Mouse (Mus musculus) monocyte, adult 5-6 weeks (primary cell): ENCODE results near the gene Galk1. TPM values are rescaled to one million over a fixed set of nuclear protein-coding genes. Genes with fewer than 3 reads are reported as not detected.

Experiments used
- ATAC-seq: fragments of 153-309, 156-312 bp; replicated peaks from 2 replicates; pipeline ENCODE4 v1.8.0; 2017; ENCODE audit warnings: mild to moderate bottlenecking; ENCODE audit not compliant: low TSS enrichment, insufficient number of reproducible peaks, severe bottlenecking, poor library complexity, low FRiP score
- total RNA-seq: library from RNA; stranded (forward); fragments of 200-1000, 200-491, 200-594 nt; gene quantifications from 3 replicates; pipeline ENCODE4 v1.2.3, GENCODE M21; 2017

Galk1 gene
- 3.6 to 6.4 TPM (median 5.8 TPM) in 3 replicates for total RNA-seq

- ATAC-seq: peak; percentile 69
Observed at GRCm38 (mm10) chr11:116012262-116012947, at the start of gene Galk1. Gene Galk1, minus strand, starts transcription at chr11:116012719.

- no peak for ATAC-seq
Observed at GRCm38 (mm10) chr11:116061641-116062415, 49.3 kb upstream of the Galk1 start.

GRCm38 (mm10) chr11:116060596-116060995 is 48.1 kb upstream of the Galk1 start:
- ATAC-seq: no peak

GRCm38 (mm10) chr11:116059691-116060025 is 47.1 kb upstream of the Galk1 start:
- no peak for ATAC-seq

DNA sequence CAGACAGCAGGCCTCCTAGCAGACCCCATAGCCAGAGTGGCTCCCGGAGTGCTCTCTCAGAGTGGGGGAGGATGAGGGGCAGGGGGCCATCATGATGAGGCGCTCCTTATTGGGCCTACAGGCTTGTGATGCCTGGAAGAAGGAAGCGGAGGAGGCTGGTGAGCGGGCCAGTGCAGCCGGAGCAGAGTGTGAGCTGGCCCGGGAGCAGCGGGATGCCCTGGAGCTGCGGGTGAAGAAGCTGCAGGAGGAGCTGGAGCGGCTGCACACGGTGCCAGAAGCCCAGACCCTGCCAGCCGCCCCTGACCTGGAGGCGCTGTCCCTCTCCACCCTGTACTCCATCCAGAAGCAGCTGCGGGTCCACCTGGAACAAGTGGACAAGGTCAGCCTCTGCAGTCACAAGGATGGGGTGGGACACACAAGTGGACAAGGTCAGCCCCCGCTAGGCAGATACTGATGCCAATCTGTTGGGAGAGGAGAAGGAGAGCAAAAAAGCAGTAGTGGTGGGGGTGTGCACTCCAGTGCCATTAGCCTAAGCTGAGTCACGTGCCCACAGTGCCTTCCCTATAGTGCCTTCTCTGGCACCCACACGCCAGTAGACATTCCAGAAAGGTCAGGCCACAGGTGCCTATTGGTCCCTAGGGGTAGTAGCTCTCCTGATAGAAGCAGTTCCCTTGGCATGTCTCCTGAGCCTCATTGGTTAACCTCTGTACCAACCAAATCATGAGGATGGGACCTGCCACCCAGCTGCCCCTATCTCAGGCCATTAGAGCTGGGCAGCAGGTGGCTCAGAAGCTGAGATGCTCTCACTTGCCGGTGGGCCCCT is 46.6 kb upstream of the Galk1 start:
- ATAC-seq: no peak

GRCm38 (mm10) chr11:116058022-116058614 is 45.6 kb upstream of the Galk1 start:
- ATAC-seq: no peak

- ATAC-seq: no peak
Observed at GRCm38 (mm10) chr11:116057237-116057881, 44.8 kb upstream of the Galk1 start.

GRCm38 (mm10) chr11:116055873-116056272 is 43.4 kb upstream of the Galk1 start:
- no peak for ATAC-seq

- no peak for ATAC-seq
Observed at GRCm38 (mm10) chr11:116053510-116054229, 41.2 kb upstream of the Galk1 start.

DNA sequence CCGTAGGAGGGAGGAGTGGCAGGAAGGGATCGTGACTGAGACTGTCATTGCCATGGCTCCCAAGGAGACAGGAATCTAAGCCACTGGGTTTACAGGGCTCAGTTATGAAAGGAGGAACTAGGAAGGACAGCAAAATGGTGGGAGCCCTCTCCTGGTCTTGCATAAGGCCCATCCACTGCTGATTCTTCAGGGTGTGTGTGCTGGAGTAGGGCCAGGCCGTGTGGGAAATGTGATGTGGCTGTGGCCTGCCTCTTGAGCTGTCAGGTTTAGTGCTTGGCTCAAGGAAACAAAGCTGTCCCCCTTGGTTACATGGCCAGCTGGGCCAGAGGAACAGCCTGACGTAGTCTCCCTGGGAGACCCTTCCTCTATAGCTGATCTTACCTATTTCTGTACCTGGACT is 37.7 kb upstream of the Galk1 start:
- ATAC-seq: no peak

GRCm38 (mm10) chr11:116049610-116050009 is 37.1 kb upstream of the Galk1 start:
- no peak for ATAC-seq

- ATAC-seq: no peak
Observed at GRCm38 (mm10) chr11:116045173-116045572, 32.7 kb upstream of the Galk1 start.

DNA sequence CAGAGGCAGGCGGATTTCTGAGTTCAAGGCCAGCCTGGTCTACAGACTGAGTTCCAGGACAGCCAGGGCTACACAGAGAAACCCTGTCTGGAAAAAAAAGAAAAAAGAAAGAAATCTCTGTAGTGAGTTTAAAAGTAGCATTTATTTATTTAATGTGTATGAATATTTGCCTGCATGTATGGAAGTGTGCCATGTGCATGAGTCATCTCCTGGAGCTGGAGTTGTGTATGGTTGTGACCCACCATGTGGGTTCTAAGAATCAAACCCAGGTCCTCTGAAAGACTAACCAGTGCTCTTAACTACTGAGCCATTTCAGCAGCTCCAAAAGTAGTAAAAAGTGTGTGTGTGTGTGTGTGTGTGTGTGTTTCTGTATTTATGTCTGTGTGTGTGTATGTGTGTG is 30.8 kb upstream of the Galk1 start:
- no peak for ATAC-seq

DNA sequence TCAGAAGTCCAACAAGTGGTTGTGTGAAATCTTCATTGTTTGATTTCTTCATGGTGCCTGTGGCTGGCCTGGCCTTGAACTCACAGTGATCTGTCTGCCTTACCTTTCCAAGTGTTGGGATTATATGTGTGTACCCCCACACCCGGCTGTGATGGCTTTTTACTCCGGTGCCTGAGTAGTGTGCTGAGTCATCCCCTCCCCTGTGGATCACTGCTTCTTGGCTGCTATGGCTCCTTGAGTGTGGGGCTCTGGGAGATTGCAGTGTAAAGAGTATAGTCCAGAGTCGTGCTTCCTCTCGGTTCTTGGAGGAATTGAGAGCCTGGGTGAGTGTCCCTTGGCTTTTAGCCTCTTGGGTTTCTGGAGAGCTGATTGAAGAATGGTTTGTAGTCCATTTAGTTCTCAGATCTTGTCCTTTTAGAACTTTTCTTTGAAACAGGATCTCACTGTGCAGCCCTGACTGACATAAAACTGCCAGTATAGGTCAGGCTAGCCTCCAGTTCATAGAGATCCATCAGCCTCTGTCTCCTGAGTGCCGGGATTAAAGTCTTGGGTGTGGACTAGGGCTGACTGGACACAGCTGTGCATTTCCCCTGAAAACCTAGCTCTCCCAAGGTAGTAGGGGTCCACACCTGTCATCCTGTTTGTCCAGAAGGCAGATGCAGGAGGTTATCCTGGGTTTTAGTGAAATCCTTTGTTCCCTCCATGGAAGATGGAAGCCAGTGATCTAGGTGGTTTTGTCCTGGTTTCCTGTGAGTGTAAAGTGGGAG is 30.0 kb upstream of the Galk1 start:
- no peak for ATAC-seq

- no peak for ATAC-seq
Observed at GRCm38 (mm10) chr11:116041833-116042232, 29.3 kb upstream of the Galk1 start.

- ATAC-seq: no peak
Observed at GRCm38 (mm10) chr11:116040593-116040992, 28.1 kb upstream of the Galk1 start.

DNA sequence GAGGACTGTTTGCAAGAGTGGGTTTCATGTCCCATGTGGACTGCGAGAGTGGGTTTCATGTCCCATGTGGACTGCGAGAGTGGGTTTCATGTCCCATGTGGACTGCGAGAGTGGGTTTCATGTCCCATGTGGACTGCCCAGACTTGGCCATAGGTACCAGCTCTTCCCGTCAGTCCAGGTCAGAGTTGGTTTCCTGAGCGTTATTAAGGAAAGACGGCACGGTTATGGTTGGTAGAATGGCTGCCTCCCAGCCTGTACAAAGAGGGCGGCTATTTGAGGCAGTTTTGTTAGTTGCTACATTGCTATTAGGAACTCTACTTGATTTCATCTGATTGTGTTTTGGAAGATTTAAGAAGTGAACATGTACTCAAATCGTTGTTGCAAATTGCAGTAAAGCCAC is 25.3 kb upstream of the Galk1 start:
- no peak for ATAC-seq
